Mouse (Mus musculus): ENCODE results near the gene Gm12695.

DNA sequence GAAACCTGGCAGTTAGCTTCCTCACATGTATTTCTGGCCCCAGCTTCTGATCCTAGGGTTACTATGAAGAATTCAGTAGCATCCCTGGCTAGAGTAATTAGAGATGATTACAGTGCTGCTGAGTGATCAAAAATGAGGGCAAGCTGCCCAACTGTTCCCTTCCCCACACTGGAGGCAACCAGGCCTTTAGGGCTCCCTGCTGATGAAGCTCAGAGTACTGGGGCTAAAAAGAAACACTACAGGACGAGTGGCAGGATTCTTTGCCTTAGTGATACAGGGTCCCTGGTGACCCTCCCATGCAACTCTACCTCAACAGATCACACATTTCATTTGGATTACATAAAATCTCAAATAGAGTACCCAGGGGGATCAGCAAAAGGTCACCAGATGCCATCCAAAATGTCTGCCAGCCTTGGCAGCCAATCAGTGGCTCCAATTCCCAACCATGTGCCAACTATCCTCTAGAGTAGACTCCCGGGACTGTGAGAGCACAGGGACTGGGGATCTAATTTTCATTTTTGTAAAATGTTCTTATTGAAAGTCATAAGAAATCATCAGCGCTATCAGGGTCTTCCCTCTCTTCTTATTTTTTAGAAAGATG lies 11.9 kb downstream of the Gm12695 start:
- TF ChIP-seq CTCF (IDR thresholded peaks at IDR 0.05; ENCODE audit: insufficient read depth, low read depth, low read length) (no peak), POLR2A (IDR thresholded peaks at IDR 0.05; ENCODE audit: insufficient read depth, low read depth, low read length) (no peak)
